Mouse (Mus musculus) neural tube, postnatal 0 days (tissue): ENCODE measurements around the gene 1500015O10Rik. TPM values are rescaled to one million over a fixed set of nuclear protein-coding genes. Genes with fewer than 3 reads are reported as not detected.

Experiments
- polyA plus RNA-seq: library from polyadenylated mRNA; unstranded; fragments of >200 nt; fragmentation: Nextera tagmentation; extraction: Ambion mirVana; gene quantifications from 2 replicates; pipeline ENCODE4 v1.2.1, GENCODE M21; 2015

1500015O10Rik gene
- polyA plus RNA-seq: 76.6 and 91.0 TPM in 2 replicates

GRCm38 (mm10) chr1:43730491-43730924 lies at the start of gene 1500015O10Rik:
Gene 1500015O10Rik, plus strand, starts transcription at chr1:43730602.

Other genes with a start within 250 kb of the 1500015O10Rik start
- 22.2 and 23.5 TPM in 2 replicates for gene Uxs1, start 97.2 kb downstream of the 1500015O10Rik start, polyA plus RNA-seq
- gene Tpp2, start 203.0 kb downstream of the 1500015O10Rik start, polyA plus RNA-seq: 38.9 and 41.7 TPM in 2 replicates